Mouse (Mus musculus) embryo, embryonic 10.5 days (tissue): ENCODE measurements around the gene Trib2.
A peak's percentile ranks its signal among the peaks of the same experiment; 100 is the strongest.

Experiments
- DNase-seq: peaks from one replicate; pipeline ENCODE4 v3.0.0-alpha.2; 2015; ENCODE audit warnings: low spot score

Gene Trib2

DNA sequence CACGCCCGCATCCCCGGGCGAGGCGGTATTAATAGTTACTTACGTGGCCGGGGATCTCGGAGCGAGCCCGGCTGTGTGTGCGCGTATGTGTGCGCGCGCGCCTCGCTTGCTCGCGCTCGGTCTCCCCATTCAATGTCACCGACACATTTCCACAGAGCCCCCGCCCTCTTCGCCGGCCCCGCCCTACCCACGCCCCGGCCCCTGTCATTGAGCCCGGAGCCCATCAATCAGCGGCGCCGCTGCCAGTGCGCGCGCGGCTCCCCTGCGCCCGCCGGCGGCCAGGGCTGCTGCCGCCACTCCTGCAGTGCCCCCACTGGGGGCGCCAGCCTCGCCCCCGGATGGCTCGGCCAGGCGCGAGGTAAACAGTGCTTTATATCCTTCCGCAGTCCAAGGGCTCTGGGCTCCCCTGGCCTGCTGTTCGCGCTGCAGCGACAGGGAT lies at the start of gene Trib2:
TSS of gene Trib2 (minus strand) at position 183 of the 439 bp plus-strand sequence.
- DNase-seq: peak; percentile 94

DNA sequence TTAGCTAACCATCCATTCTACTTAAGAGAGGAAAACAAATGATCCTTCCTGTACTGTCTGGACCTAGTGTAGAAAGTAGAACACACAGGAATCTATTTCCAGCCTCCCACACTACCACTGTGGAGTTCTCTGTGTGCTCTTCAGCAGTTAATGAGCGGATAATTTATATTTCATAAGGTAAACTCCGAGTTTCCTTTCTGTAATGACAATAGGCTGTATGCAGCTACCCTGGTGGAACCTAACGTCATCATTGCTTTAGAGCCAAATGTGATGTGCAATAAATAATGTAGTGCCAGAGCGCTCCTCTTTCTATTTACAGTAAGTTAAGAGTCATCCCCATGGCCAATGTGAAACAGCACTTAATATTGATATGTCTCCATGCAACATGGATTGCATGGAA lies 41.3 kb upstream of the Trib2 start:
- DNase-seq: no peak

DNA sequence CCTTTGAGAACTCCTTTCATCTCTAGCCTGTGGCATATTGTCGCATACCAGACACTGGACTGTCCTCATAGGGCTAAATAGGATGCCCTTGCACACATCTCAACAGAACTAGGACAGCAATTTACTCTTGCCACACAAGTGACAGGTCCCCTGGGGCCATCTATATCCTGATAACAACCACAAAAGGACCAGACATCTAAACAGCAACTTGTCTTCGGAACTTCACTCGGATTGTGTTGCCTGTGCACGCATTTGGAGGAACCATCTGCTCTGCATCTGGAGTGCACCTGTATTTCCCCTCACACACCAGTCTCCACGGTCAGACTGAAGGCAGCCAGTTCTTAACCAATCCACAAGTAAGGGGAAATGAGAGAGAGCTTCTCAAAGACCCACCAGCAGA lies 39.2 kb upstream of the Trib2 start:
- no peak for DNase-seq

DNA sequence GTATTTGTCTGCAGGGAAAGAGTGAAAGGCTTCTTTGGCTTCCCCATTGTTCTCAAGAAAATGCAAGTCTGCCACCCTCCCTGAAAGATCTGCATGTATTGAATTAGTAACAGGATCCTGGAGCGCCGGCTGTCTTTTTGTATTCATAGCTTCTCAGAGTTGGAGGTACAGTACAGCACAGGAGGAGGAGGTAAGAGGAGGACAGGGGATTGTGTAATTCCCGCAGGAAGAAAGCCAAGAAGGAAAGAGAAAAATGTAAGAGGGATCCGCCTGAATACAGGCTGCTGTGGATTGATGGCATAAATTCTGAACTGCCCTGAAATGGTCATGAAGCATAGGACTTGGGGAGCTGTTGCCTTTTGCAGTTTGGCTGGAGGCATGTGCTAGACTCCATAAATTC lies 36.1 kb upstream of the Trib2 start:
- DNase-seq: no peak

DNA sequence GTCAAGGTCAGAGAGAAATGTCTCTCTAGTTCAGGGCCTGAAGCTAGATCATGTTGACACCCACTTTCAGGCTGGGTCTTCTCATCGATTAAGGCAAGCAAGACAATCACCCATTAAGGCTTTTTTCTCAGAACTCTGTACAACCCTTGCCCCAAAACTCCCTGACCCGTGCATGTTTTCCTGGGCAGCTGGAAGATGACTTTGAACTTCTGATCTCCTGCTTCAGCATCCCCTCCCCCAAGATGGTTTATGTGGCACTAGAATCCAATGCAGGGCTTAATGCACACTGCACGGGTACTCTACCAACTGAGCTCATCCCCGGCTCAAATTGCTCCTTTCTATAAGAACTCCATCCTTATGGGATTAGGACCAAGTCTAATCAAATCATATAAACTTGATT lies 35.3 kb upstream of the Trib2 start:
- no peak for DNase-seq

DNA sequence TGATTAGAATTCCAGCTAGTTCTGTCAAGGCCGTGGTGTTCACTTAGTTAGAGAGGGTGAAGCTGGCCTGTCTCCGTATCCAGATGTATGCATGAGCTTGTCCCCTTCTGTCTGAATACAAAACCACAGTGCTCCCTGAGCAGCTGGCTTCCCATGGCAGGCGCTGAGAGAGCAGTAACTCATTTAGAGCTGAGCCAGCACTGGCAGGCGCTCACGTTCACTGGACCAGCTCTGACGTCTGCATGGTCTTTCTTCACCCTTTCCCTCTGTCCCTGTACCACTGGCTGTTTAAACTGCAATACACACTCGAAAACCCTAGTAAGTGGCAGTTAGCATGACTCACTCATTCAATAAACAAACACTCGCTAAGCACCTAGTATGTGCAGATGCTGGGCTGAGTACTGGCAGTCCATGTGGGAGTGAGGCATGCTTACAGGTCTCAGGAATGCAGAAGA lies 33.7 kb upstream of the Trib2 start:
- no peak for DNase-seq

DNA sequence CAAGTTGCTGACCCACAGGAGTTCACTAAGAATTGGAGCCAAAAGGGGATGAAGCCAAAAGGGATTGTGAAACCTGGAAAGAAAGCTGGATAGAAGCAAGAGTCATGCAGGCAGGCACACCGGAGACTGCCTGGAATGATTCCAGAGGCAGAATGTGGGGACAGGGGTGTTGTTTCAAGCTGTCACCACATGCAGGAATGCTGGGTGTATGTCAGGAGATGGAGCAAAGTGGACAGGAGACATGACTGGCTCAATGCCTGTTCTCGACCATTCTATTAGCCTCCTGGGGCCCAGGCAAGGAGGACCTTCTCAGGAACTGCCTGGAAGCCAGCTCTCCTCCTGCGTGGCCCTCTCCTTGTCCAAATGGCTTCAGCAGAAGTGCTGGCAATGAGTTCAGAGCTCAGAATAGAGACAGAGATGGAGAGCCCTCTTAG lies 33.2 kb upstream of the Trib2 start:
- no peak for DNase-seq

DNA sequence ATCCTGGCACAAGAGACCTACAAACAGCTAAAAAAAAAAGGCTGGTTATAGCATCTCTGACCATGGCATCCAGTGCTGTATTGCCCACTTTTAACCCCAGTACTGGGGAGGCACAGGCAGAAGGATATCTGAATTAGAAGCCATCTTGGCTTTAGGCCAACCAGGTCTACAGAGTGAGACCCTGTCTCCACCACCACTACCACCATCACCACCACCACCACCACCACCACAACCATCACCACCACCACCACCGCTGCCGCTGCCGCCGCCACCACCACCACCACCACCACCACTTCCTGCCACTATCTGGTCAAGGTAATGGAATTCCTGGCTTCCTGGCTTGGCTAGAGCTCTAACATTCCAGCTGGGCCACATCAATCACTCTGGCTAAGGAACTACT lies 31.7 kb upstream of the Trib2 start:
- no peak for DNase-seq

DNA sequence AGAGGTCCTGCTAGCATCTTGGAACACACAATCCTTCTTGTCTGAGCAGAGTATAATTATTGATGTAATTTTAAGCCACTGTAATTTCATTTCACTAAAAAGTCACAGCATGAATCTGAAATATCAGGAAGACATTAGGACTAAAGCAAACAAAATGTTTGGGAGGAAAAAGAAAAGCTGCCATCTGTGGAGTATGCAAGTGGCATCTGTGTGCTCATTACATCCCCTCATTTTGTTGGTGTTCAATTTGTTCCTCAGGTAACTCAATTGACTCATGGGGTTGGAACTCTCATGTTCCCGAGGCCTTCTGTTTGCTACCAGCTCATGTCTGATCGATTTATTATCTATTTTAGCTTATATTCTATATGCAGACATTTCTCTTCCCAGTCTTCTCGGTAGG lies 28.0 kb upstream of the Trib2 start:
- no peak for DNase-seq

DNA sequence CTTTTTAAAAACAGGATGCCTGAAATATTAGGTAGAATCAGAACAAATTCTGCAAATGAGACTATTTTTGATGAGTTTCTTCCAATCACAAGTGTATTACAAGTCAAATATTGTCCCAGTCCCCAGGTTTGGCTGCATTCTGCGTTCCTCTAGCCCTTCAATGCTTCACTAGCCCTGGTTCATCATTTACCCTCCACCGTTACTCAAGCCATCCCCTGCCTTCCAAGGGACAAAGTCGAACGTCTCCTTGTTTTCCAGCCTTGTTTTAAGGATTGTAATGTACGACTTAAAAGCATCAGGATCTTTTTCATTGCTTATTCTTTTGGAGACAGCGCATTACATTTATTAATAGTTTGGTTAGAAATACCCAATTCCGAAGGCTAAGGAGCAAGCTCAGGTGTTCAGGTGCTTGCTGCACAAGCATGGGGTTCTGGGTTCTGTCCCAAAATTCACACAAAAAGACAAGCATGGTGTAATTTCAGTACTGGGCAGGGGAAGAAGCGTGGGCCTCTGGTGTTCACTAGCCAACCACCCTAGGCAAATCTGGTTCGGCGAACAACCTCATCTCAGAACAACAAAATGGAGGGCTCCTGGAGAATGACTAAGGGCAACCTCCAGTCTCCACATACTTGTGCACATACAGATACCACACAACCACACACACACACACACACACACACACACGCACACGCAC lies 24.3 kb upstream of the Trib2 start:
- no peak for DNase-seq

DNA sequence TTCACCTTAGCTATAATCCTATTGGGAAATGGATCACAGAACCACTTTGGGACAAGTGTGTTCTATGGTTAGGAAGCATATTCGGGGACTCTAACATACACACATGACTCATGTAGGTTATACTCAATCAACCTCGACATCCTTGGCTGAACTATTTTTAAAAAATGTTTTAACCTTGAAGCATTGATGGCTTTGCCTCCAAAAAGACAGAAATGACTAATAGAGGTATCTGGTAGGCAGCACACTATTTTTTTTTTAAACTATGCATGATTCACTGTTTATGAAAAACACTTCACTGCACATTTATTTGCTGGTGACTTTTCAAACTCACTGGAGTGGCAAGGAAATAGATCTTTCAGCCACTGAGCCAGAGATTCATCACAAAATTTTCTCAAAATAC lies 21.5 kb upstream of the Trib2 start:
- DNase-seq: no peak

DNA sequence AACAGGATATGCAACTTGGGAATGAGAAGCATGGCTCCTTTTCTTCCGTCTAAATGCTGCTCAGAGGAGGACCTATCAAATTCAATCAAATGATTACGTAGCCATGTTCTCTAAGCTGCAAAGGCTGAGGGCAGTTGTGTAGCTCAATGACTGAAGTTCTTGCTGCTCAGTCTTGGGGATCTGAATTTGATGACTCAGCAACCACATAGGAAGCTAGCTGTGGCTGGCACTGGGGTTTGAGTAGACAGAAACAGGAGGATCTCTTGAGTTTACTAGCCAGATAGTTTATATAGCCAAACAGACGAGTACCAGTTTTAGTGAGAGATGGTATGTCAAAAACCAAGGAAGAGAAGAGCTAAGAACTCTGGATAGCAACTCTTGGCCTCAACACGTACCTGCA lies 20.8 kb upstream of the Trib2 start:
- no peak for DNase-seq

DNA sequence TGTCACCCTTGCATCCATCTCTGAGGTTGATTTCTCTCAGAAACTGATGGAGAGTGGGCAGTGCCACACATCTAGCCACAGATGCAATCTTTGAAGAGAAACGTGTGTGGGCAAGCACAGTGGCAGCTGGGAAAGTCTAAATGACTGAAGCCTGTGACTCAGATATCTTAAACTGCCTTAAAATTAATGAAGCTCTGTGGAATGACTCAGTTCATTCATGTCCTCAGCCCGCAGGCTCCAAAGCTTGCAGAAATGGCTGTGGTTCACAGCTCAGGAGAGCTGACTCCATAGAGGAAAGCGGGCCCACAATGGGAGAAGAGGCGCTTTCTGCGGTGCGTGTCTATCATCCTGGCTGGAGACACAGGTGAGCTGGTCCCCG lies 15.9 kb upstream of the Trib2 start:
- DNase-seq: no peak

DNA sequence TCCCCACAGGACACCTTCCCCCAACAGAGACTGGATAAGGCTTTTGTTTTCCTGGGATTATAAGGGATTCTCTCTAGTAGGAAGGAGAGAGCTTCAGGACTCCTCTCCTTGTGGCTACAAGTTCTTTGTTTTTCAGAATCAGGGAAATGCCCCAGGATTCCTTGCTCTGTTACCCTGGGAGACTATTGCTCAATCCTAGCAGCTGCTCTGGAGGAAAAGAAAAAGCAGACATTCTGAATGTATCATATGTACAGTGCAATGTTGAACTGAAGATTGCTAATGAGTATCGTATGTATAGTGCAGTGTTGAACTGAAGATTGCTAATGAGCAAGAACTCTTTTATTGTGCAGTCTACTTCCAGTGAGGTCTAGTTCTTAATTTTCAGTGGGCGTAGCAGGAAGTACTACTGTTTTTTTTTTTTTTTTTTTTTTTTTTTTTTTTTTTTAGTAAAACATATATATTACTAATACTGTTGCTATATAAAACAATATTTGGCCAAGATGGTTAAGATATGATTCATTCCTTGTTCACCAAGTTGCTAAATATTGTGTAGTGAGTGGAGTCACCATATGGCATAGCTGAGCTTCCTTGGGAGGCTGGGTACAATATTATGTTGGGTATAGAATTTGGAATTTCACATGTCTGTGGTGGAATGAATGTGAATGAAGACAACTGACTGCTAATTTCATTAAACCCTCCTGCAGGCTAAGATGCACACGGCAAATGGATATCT lies 15.4 kb upstream of the Trib2 start:
- DNase-seq: no peak

DNA sequence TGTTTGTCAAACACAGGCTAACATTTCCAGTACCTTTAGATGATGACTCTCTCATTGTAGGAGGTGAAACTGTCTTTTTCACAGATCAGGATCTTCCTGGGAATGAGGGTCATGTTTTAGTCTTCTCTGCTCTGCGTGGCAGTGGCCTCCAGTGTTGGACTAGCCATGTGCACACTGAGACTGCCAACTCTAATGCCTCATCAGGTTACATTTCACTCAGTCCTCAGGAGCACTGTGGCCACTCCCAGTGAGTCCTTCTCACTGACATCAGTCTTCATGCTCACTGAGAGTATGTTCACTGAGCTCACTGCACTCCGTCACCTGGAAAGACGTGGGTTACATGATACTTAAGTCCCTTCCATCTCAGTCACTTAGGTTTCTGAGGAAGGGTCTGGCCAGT lies 14.0 kb upstream of the Trib2 start:
- no peak for DNase-seq

DNA sequence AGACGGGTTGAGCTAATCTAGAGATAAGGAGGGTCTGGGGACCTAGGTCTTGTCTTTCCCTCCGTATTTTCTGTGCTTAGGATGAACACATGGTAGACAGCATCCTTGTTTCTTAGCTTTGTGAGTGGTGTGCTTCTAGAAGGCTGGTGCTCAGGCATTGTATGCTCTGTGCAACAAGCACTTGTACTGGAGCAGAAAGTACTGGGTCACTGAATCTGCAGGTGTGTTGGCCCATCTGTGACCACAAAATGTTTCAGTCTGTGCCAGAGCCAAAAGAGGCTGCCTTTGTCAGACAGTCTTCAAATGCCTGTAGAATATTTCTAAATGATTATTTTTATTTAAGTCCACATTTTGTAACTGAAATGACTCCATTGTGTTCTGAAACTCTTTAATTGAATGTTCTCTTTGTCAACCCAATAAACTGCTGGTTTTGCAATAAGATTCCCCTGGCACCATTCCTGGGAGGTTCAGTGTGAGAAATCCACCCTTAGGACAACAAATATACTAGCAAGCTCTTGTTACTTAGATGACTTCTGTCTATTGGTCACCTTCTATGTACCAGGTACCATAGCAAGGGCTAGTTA lies 12.2 kb upstream of the Trib2 start:
- DNase-seq: no peak

DNA sequence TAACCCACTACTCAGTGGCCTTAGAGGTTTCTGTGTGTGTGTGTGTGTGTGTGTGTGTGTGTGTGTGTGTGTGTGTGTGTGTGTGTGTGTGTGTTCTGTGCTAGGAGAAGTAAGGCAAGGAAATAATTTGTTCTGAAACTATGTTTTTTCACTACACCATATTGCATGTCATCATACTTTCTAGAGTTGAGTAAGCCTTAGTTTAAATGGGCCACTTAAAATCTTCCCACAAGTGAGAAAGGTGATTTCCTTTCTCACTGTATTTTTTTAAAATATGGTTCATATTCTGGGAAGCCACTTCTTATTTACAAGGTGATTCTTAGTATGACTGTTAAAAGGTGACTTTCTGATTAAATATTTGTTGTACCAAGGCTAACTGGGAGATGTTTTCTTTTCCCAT lies 4.3 kb upstream of the Trib2 start:
- DNase-seq: no peak

DNA sequence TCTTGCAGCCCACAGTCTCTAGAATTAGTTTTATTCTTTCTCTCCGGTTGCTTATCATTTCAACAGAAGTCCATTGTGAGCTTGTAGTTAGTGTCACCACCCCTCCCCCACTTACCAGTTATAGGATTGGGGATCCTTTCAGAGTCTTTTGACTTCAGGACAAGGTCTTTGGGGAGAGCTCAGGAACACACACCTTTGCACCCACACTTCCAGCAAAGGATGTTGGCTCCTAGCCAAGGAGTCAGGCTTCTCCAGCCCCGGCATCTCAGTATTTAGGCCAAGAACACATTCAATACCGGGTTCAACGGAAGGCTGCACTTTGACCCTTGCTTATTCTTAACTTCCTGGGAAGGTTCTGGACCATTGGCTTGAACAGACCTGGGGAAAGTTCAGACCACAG lies 643 bp upstream of the Trib2 start:
- peak; percentile 58 for DNase-seq

DNA sequence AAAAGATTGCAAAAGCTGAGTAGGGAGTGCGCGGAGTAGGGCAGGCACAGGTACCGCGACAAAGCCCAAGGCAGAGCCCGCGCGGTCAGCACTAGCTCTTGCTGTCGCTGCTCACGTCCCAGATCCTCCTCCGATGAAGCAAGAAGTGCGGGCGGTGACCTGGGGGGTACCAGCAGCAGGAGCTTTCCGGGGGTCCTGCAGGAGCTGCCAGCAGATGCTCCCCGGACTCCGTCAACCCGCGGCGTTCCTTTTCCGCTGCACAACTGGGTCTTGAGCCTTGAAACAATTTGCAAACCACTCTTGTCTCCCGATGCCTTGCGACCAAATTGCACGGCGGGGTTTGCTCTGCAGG lies 492 bp downstream of the Trib2 start:
- DNase-seq: no peak

DNA sequence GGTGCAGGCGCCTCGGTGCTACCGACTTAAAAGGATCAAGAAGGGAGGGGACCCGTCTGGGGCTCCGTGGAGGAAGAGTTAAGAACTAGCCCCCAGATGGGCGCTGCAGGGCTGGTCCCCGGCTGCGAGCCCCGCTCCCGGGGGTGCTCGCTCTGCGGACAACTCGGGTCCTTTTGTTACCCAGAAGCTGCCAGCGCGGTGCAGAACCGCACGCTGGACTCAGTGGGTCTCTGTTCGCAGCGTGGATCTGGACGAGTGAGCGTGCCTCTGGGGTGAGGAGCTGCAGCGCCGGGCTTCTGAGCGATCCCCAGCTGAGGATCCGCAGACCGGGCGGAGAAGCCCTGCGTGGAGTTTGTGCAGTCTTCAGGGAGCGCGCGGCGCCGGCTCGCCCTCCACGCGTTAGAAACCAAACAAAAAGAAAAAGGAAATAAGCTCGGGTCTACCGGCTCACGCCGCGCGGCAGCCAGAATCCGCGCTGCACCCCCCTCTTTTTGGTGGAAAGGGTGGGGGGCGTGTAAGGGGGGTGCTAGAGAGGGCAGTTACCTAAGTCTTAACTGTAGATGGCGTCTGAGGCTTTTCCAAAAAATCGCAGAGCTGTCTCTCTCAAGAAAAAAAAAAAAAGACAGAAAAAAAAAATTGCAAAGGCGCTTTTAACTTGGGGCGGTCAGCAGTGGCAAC lies 1.0 kb downstream of the Trib2 start:
- DNase-seq: peak; percentile 85

DNA sequence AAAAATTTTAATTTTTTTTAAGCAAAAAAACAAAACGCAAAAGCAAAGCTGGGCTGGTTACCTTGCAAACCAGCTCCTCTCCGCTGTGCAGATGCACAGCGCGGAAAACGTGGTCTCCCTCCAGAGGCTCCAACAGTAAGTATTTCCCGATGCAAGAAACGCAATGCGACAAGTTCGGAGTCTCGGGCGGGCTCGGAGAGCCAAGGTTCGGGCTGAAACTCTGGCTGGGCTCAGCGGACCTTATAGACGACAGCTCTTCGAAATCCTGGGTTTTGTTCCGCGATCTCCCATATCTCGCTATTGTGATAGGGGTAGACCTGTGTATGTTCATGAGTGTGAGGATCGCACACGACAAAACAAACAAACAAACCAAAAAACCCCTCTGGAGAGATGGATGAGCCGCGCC lies 1.5 kb downstream of the Trib2 start:
- peak; percentile 78 for DNase-seq

DNA sequence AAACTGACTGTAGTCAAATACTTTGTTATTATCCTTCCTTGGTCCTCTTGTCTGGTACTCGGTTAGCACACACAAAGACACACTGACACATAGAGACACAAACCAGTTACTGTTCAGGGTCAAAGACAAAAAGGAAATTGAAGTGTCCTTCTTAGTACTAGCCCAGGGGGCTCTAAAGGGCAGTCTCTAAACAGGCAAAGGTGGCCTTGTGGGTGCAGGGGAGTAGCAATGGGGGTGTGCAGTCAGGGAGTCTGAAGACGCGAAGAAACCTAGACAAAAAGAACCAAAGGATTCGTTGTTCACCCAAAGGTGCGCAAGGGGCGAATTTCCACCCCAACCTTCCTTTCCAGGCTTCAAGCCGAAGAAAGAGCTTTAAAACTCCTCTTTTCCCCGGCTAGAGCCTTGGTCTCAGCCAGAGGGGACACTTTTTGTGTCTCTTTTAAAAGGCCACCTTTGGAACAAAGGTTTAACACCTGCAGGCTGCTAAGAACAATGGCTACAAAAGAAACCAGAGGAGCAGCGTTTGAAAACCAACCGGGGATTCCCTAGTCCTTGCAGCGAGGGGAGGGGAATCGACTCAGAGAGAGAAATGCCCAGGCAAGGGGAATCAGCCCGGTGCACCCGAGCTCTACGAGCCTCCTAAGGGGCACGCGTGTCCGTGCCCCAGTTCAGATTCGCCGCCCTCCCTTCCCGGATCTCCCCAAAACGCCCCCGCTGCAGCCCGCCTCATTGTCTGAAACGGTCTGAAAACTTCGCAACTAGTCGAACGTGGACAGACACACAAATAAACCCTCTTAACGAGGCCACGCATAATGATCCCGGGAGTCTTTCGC lies 2.3 kb downstream of the Trib2 start:
- peak; percentile 71 for DNase-seq
